Mouse (Mus musculus) left cerebral cortex, postnatal 25 days (tissue): ENCODE measurements around the gene Insm1. TPM values are rescaled to one million over a fixed set of nuclear protein-coding genes. Genes with fewer than 3 reads are reported as not detected.

Experiments used
- DNase-seq, 2 experiments: peaks; one replicate each; pipeline ENCODE4 v3.0.0; 2022; ENCODE audit warnings: low spot score in 2 of 2, mixed read lengths in 1 of 2
- intact Hi-C: fragments of 180-260 bp; cut with DNase I; formaldehyde crosslinking; loops from one replicate; pipeline ENCODE4 v1.15.1; 2025
- total RNA-seq, 2 experiments: library from RNA; stranded (reverse); gene quantifications; 2 replicates each; pipeline ENCODE4 v1.2.3; 2021

Gene Insm1
- total RNA-seq, 2 experiments from 2014 or later: 4.0 to 4.2 TPM

GRCm38 (mm10) chr2:146257609-146258008, 35.9 kb downstream of the Insm1 start:
- DNase-seq: no peak
- intact Hi-C loops: no loop called here

GRCm38 (mm10) chr2:146258736-146259469, 37.2 kb downstream of the Insm1 start:
- DNase-seq: peak; percentile 45 to 80
- intact Hi-C loops: no loop called here

- DNase-seq: no peak
- intact Hi-C loops: no loop called here
Observed at GRCm38 (mm10) chr2:146259787-146260560, 38.3 kb downstream of the Insm1 start.

- intact Hi-C loops: no loop called here
- DNase-seq: no peak
Observed at GRCm38 (mm10) chr2:146261146-146261545, 39.4 kb downstream of the Insm1 start.

GRCm38 (mm10) chr2:146262215-146262614, 40.5 kb downstream of the Insm1 start:
- intact Hi-C loops: no loop called here
- DNase-seq: no peak

GRCm38 (mm10) chr2:146262966-146263365, 41.2 kb downstream of the Insm1 start:
- DNase-seq: no peak
- intact Hi-C loops: no loop called here

GRCm38 (mm10) chr2:146265045-146265444, 43.3 kb downstream of the Insm1 start:
- intact Hi-C loops: no loop called here
- no peak for DNase-seq

- no peak for DNase-seq
- intact Hi-C loops: no loop called here
Observed at GRCm38 (mm10) chr2:146266539-146266938, 44.8 kb downstream of the Insm1 start.
